Mouse (Mus musculus) neural tube, embryonic 13.5 days (tissue): ENCODE data around the gene Angel2. TPM values are rescaled to one million over a fixed set of nuclear protein-coding genes. Genes with fewer than 3 reads are reported as not detected.
A peak's percentile ranks its signal among the peaks of the same experiment; 100 is the strongest.

Source experiments
- ATAC-seq: fragments of 200-750 bp; cut with Nextera tagmentation; 2 replicates; pipeline ENCODE4 v1.8.0; 2017; ENCODE audit warnings: low read depth, mild to moderate bottlenecking, moderate TSS enrichment, moderate library complexity
- H3K27ac ChIP-seq: fragments of 300-500 bp; sonication (generic); replicated peaks from 2 replicates; pipeline ENCODE4 v1.5.1; 2015; ENCODE audit warnings: moderate library complexity, mild to moderate bottlenecking, inconsistent platforms
- H3K27me3 ChIP-seq: fragments of 300-500 bp; sonication (generic); 2 replicates; pipeline ENCODE4 v1.6.1; 2015; ENCODE audit warnings: mild to moderate bottlenecking, inconsistent platforms
- H3K36me3 ChIP-seq: fragments of 300-500 bp; sonication (generic); 2 replicates; pipeline ENCODE4 v1.6.1; 2015; ENCODE audit warnings: mild to moderate bottlenecking, inconsistent platforms
- H3K4me1 ChIP-seq: fragments of 300-500 bp; sonication (generic); replicated peaks from 2 replicates; pipeline ENCODE4 v1.6.1; 2015; ENCODE audit warnings: inconsistent platforms
- H3K4me2 ChIP-seq: fragments of 300-500 bp; sonication (generic); 2 replicates; pipeline ENCODE4 v1.6.1; 2015; ENCODE audit warnings: inconsistent platforms, mild to moderate bottlenecking, moderate library complexity
- H3K4me3 ChIP-seq: fragments of 300-500 bp; sonication (generic); 2 replicates; pipeline ENCODE4 v1.5.1; 2015; ENCODE audit warnings: mild to moderate bottlenecking, inconsistent platforms
- H3K9ac ChIP-seq: fragments of 300-500 bp; sonication (generic); 2 replicates; pipeline ENCODE4 v1.6.1; 2015; ENCODE audit warnings: moderate library complexity, mild to moderate bottlenecking, inconsistent platforms
- H3K9me3 ChIP-seq: fragments of 300-500 bp; sonication (generic); 2 replicates; pipeline ENCODE4 v1.6.1; 2016; ENCODE audit warnings: inconsistent platforms
- WGBS: fragments of 180-500 bp; shearing (Covaris S2); methylation state at CpG from one replicate; pipeline ENCODE4 v1.1.7; 2015; 5-methylcytosine and 5-hydroxymethylcytosine counted together
- polyA plus RNA-seq: library from polyadenylated mRNA; unstranded; fragments of >200 nt; fragmentation: Nextera tagmentation; extraction: Ambion mirVana; gene quantifications from 2 replicates; pipeline ENCODE4 v1.2.1, GENCODE M21; 2015

Angel2 gene
- polyA plus RNA-seq, 1 experiment from 2014 or later, result 51.4 TPM

DNA sequence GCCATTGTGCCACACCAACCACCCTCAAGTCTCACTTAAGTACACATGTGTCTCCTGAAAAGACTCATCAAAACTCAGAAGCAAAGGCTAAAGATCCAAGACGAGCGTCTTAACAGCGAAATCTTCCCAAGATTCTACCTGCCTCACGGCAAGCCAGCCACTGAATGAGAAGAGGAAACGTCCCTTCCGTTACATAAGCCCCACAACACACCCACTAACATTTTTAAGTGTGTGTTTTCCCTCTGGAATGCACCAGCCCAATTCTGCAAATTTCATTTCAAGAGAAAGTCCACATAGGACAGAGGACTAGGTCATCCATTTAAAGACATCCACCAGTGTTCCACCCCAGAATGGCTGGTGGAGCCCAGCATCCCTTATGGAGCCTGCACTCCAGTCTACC is 14.1 kb upstream of the Angel2 start:
- H3K9ac ChIP-seq, result peak overlapping the region; percentile 93
- peaks cover 43% of the 10 kb centered on the region for H3K4me1 ChIP-seq
- 0 out of 2 replicates have a peak, but pooled peaks have one; percentile 19 for ATAC-seq
- no peaks in the 10 kb centered on the region for H3K27me3 ChIP-seq
- H3K4me3 ChIP-seq, result peak overlapping the region; percentile 76
- no peak overlapping the region for H3K27ac ChIP-seq
- no peaks in the 10 kb centered on the region for H3K9me3 ChIP-seq
- no peaks in the 10 kb centered on the region for H3K36me3 ChIP-seq
- H3K4me2 ChIP-seq, result peak overlapping the region; percentile 90
- 84% methylated on average over 6 of the region's 6 CpGs for WGBS

DNA sequence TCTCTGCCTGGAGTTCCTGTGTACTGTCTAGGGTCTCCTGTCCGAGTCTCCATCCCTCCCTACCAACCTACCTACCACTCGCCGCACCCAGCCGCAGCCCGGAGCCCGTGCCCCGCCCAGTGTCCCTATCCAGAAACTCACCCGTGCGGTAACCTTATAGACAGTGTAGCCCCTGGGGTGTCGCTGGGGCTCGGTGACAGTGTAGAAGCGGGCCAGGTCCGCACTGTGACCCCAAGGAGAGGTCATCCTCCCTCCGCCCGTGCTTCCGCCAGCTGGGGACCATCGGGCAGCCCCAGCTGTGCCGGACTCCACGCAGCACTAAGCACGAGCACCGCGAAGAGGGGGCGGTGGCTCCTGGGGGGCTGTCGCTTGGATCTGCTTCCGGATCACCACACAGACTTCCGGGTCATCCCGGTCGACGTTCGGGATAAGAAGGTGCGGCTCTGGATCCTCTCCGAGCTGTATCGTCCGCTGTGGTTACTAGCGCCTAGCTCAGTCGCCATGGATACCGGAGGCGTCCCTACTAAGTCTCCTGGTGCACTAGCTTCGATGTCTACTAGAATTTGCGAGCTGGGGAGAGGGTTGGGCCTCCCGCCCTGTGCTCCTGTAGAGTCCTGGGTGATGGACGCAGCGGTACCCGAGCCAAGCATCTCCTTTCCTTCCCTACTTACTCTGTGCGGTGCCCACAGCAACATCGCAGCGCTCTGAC is 13.3 kb upstream of the Angel2 start, which contains the start of gene Rps6kc1:
Rps6kc1 (minus strand) TSS at position 356 of the 709 bp plus-strand sequence.
- Histone ChIP-seq H3K4me3 (peak within 1 kb of the TSS; percentile 76), H3K9me3 (no peaks in the 10 kb centered on the region), H3K36me3 (no peaks in the 10 kb centered on the region), H3K27me3 (no peaks in the 10 kb centered on the region), H3K4me1 (peaks cover 36% of the 10 kb centered on the region), H3K4me2 (peak within 1 kb of the TSS; percentile 90), H3K27ac (peak within 1 kb of the TSS; percentile 87), H3K9ac (peak within 1 kb of the TSS; percentile 93)
- peak; percentile 96 for ATAC-seq
- WGBS, result under 1% methylated on average over 47 of the region's 47 CpGs

GRCm38 (mm10) chr1:190912623-190913022 is 12.3 kb upstream of the Angel2 start:
- Histone ChIP-seq H3K9me3 (no peaks in the 10 kb centered on the region), H3K4me3 (peak overlapping the region; percentile 76; the same call in 1 of the 2 replicates), H3K36me3 (no peaks in the 10 kb centered on the region), H3K4me2 (peak overlapping the region; percentile 90; the same call in 1 of the 2 replicates), H3K27me3 (no peaks in the 10 kb centered on the region), H3K9ac (no peak overlapping the region), H3K4me1 (peaks cover 36% of the 10 kb centered on the region), H3K27ac (no peak overlapping the region)
- no peak for ATAC-seq
- WGBS, result 50% methylated on average over 1 of the region's 1 CpGs

GRCm38 (mm10) chr1:190918938-190919337 is 6.0 kb upstream of the Angel2 start:
- H3K4me1 ChIP-seq, result no peaks in the 10 kb centered on the region
- H3K27me3 ChIP-seq, result no peaks in the 10 kb centered on the region; the same call in 1 of the 2 replicates
- H3K36me3 ChIP-seq, result no peaks in the 10 kb centered on the region
- no peak overlapping the region for H3K9ac ChIP-seq
- no peaks in the 10 kb centered on the region for H3K9me3 ChIP-seq
- no peak overlapping the region for H3K4me2 ChIP-seq
- no peak for ATAC-seq
- H3K4me3 ChIP-seq, result no peak overlapping the region
- WGBS, result 68% methylated on average over 7 of the region's 7 CpGs
- no peak overlapping the region for H3K27ac ChIP-seq

DNA sequence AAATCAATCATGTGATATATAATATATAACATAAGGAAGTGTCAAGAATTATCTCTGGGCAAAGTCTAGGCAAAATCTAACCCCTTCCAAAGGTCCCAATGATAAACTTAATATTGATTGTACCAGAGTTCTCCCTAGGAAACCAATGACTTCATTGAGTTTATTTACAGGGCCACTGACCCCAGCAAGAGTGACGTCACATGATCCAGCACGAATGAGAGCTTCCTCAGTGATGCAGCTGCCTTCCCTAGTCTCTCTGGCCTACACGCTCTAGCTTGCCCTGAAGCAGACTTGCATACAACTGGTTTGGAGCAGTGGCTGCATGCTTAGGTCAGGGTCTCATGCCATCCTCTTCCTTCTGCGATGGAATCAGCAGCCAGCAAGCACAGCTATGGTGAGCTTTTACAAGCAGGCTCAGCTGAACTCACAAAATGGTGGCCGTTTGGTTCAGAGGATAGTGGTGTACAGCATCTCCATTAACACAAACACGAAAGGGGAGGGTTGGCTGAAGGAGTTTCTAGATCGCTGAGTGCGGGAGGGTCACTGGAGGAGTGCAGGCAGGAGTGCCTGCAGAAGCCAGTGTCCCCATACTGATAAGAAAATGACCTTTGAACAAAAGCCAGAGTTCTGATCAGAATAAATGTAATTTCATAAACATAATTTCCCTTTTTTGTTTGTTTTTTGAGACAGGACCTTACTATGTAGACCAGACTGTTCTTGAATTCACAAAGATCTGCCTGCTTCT is 5.0 kb upstream of the Angel2 start:
- H3K27ac ChIP-seq, result no peak overlapping the region

DNA sequence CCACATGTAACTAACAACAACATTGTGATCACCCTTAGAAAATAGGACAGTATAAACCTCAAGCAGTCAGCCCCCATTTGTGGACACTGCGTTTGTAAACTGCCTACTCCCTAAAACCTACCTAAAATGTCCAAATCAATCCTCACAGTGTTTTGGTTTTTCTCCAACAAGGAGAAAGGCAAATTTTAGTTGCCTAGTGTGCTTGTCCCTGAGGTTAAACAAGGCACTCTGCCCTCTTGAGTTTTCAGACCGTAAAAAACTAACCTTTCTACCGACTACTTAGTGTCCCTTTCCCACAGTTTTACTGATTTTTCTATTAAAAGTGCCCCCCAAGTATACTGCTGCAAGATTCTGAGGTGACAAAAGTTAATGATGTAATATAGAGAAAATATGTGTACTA is 2.4 kb downstream of the Angel2 start:
- no peaks in the 10 kb centered on the region for H3K36me3 ChIP-seq
- no peak for ATAC-seq
- H3K4me1 ChIP-seq, result peaks cover 29% of the 10 kb centered on the region
- peak overlapping the region; percentile 68 for H3K4me2 ChIP-seq
- peak overlapping the region; percentile 73 for H3K4me3 ChIP-seq
- no peaks in the 10 kb centered on the region; the same call in 1 of the 2 replicates for H3K27me3 ChIP-seq
- no peaks in the 10 kb centered on the region for H3K9me3 ChIP-seq
- no peak overlapping the region for H3K27ac ChIP-seq
- H3K9ac ChIP-seq, result no peak overlapping the region
- 94% methylated on average over 3 of the region's 3 CpGs for WGBS

More for the DNA sequence above, 5.0 kb upstream of the Angel2 start:
- no peaks in the 10 kb centered on the region for H3K36me3 ChIP-seq
- H3K4me2 ChIP-seq, result no peak overlapping the region
- no peak for ATAC-seq
- no peak overlapping the region for H3K4me3 ChIP-seq
- 72% methylated on average over 8 of the region's 8 CpGs for WGBS
- no peaks in the 10 kb centered on the region for H3K4me1 ChIP-seq
- H3K9ac ChIP-seq, result no peak overlapping the region
- no peaks in the 10 kb centered on the region for H3K9me3 ChIP-seq
- no peaks in the 10 kb centered on the region; the same call in 1 of the 2 replicates for H3K27me3 ChIP-seq

DNA sequence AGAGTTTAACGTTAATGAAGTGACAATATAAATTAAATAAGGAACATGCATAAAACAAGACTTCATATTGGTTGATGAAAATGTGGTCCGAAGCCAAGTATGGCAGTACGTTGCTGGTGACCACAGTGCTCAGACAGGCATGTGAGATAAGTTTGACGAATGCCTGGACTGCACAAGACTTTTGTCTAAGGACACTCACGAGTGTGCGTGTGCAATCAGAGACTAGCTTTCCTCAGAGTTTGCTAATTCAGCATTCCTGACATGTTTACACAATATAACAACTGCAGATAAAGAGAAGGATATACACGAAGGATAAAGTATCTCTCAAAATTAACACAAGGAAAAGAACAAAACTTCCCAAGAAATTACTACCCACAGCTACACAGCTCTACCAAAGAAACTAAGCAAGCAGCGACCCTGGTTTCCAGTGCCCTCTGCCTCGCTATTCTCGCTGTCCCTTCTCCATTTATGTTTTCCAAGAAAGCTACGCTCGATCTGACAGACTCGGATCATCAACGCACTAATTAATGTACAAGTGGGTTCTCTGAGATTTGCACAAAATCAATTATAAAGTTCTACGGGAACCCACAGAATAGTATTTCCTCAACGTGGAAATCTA is 2.9 kb downstream of the Angel2 start:
- ATAC-seq, result no peak
- Histone ChIP-seq H3K9ac (peak overlapping the region; percentile 88), H3K27me3 (no peaks in the 10 kb centered on the region; the same call in 1 of the 2 replicates), H3K4me1 (peaks cover 29% of the 10 kb centered on the region), H3K27ac (peak overlapping the region; percentile 99), H3K4me2 (peak overlapping the region; percentile 68), H3K4me3 (peak overlapping the region; percentile 73), H3K36me3 (peaks cover 2% of the 10 kb centered on the region; the same call in 1 of the 2 replicates), H3K9me3 (no peaks in the 10 kb centered on the region)
- 23% methylated on average over 16 of the region's 16 CpGs for WGBS

DNA sequence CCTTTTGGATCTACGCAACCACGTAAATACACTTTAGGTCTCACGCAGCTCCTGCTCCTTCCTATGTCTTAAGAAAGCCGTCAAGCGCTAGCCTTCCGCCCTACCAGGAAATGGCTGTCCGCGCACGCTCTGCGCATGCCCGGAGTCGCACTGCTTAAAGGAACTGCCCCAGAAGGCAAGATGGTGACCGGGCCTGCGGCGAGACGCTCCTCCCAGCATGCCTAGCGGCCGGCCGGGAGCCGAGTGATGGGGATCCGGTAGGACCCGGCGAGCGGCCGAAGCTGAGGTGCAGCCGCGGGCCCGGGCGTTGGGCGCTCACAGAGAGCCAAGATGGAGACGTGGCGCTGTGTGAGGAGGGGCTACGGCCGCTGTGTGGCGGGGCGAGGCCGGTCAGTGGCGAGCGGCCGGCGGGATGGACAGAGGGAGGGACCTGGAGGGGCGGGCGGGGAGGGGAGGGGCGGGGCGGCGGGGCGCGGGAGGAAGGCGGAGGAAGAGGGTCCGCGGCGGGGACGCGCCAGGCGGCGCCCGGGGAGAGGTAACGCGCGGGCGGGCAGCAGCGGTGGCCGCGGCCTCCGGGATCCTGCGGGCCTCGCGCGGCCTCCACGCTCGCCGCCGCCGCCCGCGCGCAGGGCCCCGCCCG is 3.6 kb downstream of the Angel2 start:
- ATAC-seq, result peak; percentile 98
- Histone ChIP-seq H3K4me1 (peaks cover 29% of the 10 kb centered on the region), H3K27ac (peak overlapping the region; percentile 99), H3K9ac (peak overlapping the region; percentile 88), H3K27me3 (no peaks in the 10 kb centered on the region), H3K36me3 (peaks cover 5% of the 10 kb centered on the region; the same call in 1 of the 2 replicates), H3K4me3 (peak overlapping the region; percentile 73), H3K4me2 (peak overlapping the region; percentile 68), H3K9me3 (no peaks in the 10 kb centered on the region)
- under 1% methylated on average over 53 of the region's 79 CpGs for WGBS

GRCm38 (mm10) chr1:190929010-190929695 is 4.2 kb downstream of the Angel2 start:
- H3K9ac ChIP-seq, result peak overlapping the region; percentile 88
- no peaks in the 10 kb centered on the region for H3K9me3 ChIP-seq
- ATAC-seq, result peak; percentile 33; the same call in 1 of the 2 replicates
- no peaks in the 10 kb centered on the region for H3K27me3 ChIP-seq
- H3K36me3 ChIP-seq, result peaks cover 11% of the 10 kb centered on the region
- peak overlapping the region; percentile 99 for H3K27ac ChIP-seq
- H3K4me3 ChIP-seq, result peak overlapping the region; percentile 73
- H3K4me1 ChIP-seq, result peaks cover 29% of the 10 kb centered on the region
- 7% methylated on average over 27 of the region's 27 CpGs for WGBS
- H3K4me2 ChIP-seq, result peak overlapping the region; percentile 68

DNA sequence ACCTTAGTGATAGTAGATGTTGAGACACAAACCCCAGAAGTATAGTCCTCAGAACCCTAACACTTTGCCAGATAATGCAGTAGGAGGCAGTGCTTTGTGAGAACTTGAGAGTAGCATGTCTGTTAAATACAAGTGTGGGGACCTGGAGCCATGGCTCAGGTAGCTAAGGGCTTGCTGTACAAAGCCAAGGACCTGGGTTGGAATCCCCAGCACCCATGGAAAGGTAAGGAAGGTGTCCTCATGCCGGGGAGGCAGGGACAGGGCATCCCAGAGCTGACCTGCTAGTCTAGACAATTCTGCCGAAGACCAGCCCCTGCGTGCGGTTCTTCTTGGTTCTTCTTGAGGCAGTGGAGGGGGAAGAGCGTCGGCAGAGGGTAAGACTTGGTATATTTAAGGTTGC is 5.3 kb downstream of the Angel2 start:
- Histone ChIP-seq H3K9me3 (no peaks in the 10 kb centered on the region), H3K4me3 (no peak overlapping the region), H3K4me2 (no peak overlapping the region), H3K27me3 (no peaks in the 10 kb centered on the region), H3K9ac (0 out of 2 replicates have a peak overlapping the region, but pooled peaks have one; percentile 22), H3K36me3 (peaks cover 22% of the 10 kb centered on the region), H3K27ac (no peak overlapping the region), H3K4me1 (peaks cover 29% of the 10 kb centered on the region)
- no peak for ATAC-seq
- WGBS, result 78% methylated on average over 6 of the region's 6 CpGs

GRCm38 (mm10) chr1:190939803-190940202 is 14.9 kb downstream of the Angel2 start:
- Histone ChIP-seq H3K4me3 (no peak overlapping the region), H3K27me3 (no peaks in the 10 kb centered on the region), H3K9ac (no peak overlapping the region), H3K4me2 (no peak overlapping the region), H3K9me3 (no peaks in the 10 kb centered on the region), H3K36me3 (peaks cover 85% of the 10 kb centered on the region), H3K27ac (no peak overlapping the region), H3K4me1 (no peaks in the 10 kb centered on the region)
- no peak for ATAC-seq
- WGBS, result 88% methylated on average over 7 of the region's 7 CpGs
